ENCODE assay signal across 8 mouse cellular contexts in genomic region chr3:123235495-123235894, GRCm38 (mm10). TPM values are rescaled to one million over a fixed set of nuclear protein-coding genes. Genes with fewer than 3 reads are reported as not detected.
DNase-seq lines count a peak whose midpoint lies in the region; ATAC-seq and TF ChIP-seq lines count a peak whose summit lies in the region.

No protein-coding gene starts in this region.

- peaks cover 3% of the 10 kb centered on the region; the same call in 1 of the 2 replicates for H3K36me3 ChIP-seq in heart, adult 2 months (ENCODE audit: control insufficient read depth, insufficient read depth, low read length)
- no peaks in the 10 kb centered on the region for H3K36me3 ChIP-seq in ES-Bruce4 (ENCODE audit: control insufficient read depth, insufficient read depth, low read length, poor library complexity, severe bottlenecking)
- no peaks in the 10 kb centered on the region for H3K36me3 ChIP-seq in hindbrain, embryonic 10.5 days
- no peaks in the 10 kb centered on the region for H3K36me3 ChIP-seq in midbrain, embryonic 11.5 days (ENCODE audit: control insufficient read depth, insufficient read depth, low read length)

- no peak for TF ChIP-seq CTCF in heart, adult 2 months (IDR thresholded peaks at IDR 0.05)
- TF ChIP-seq CTCF in ES-Bruce4 (IDR thresholded peaks at IDR 0.05; ENCODE audit: low read depth, low read length), result no peak

- peak overlapping the region; percentile 63 for H3K4me3 ChIP-seq in heart, adult 2 months
- peak overlapping the region; percentile 87 for H3K4me3 ChIP-seq in ES-Bruce4 (ENCODE audit: low read depth, low read length)
- H3K4me3 ChIP-seq in hindbrain, embryonic 10.5 days, result peak overlapping the region; percentile 59
- H3K4me3 ChIP-seq in midbrain, embryonic 11.5 days (ENCODE audit: low read depth, low read length), result peak overlapping the region; percentile 40

- H3K4me1 ChIP-seq in heart, adult 2 months (ENCODE audit: control insufficient read depth, insufficient read depth, low read length), result peaks cover 13% of the 10 kb centered on the region
- H3K4me1 ChIP-seq in ES-Bruce4 (ENCODE audit: control insufficient read depth, insufficient read depth, low read length), result no peaks in the 10 kb centered on the region
- peaks cover 20% of the 10 kb centered on the region for H3K4me1 ChIP-seq in hindbrain, embryonic 10.5 days (replicated peaks)
- H3K4me1 ChIP-seq in midbrain, embryonic 11.5 days (ENCODE audit: control insufficient read depth, insufficient read depth, low read length), result peaks cover 4% of the 10 kb centered on the region; the same call in 1 of the 2 replicates

- intact Hi-C loops in heart, adult 2 months (cut with DNase I), result loop anchor here (2.0 kb wide), 1 partner anchor 117 kb away; no protein-coding TSS in a partner anchor

- no peak for TF ChIP-seq EP300 in heart, adult 2 months (IDR thresholded peaks at IDR 0.05; ENCODE audit: insufficient read depth, low read depth, low read length)
- TF ChIP-seq EP300 in ES-Bruce4 (IDR thresholded peaks at IDR 0.05; ENCODE audit: insufficient read depth, low read depth, low read length), result no peak

- no peak for ATAC-seq in midbrain, embryonic 11.5 days (ENCODE audit: low FRiP score)

- no peak for TF ChIP-seq POLR2A in heart, adult 2 months (IDR thresholded peaks at IDR 0.05; ENCODE audit: insufficient read depth, low read depth, low read length)
- no peak for TF ChIP-seq POLR2A in ES-Bruce4 (IDR thresholded peaks at IDR 0.05; ENCODE audit: insufficient read depth, low read length)

- peak overlapping the region; percentile 78 for H3K4me2 ChIP-seq in midbrain, embryonic 11.5 days

- H3K9ac ChIP-seq in heart, adult 2 months (ENCODE audit: low read depth, low read length), result peak overlapping the region; percentile 90
- peak overlapping the region; percentile 53; the same call in 1 of the 2 replicates for H3K9ac ChIP-seq in ES-Bruce4 (ENCODE audit: low read depth, poor library complexity, severe bottlenecking)
- H3K9ac ChIP-seq in midbrain, embryonic 11.5 days (ENCODE audit: low read length), result peak overlapping the region; percentile 61

- no peak for DNase-seq in heart, adult 2 months
- DNase-seq in heart, adult 18-20 months, result no peak
- DNase-seq in hindbrain, embryonic 10.5 days (ENCODE audit: low spot score), result no peak
- DNase-seq in midbrain, embryonic 11.5 days (ENCODE audit: low spot score, missing footprints), result peak; percentile 84
- DNase-seq in right cerebral cortex, postnatal 4 days, result no peak
- no peak for DNase-seq in layer of hippocampus, postnatal 10 days (ENCODE audit: low spot score in 2 of 2)
- DNase-seq in c-Kit-positive CD71-positive TER-119-positive erythroid progenitor cells, embryonic 14.5 days (ENCODE audit: low spot score), result no peak

- peak overlapping the region; percentile 89 for H3K27ac ChIP-seq in heart, adult 2 months
- no peak overlapping the region for H3K27ac ChIP-seq in ES-Bruce4 (ENCODE audit: insufficient read depth, low read length)
- H3K27ac ChIP-seq in hindbrain, embryonic 10.5 days, result no peak overlapping the region
- H3K27ac ChIP-seq in midbrain, embryonic 11.5 days (ENCODE audit: low read depth, low read length), result no peak overlapping the region

- no peaks in the 10 kb centered on the region for H3K79me2 ChIP-seq in heart, adult 2 months (replicated peaks; ENCODE audit: control insufficient read depth, insufficient read depth, low read length)

- H3K27me3 ChIP-seq in heart, adult 2 months (ENCODE audit: control insufficient read depth, insufficient read depth, low read length), result no peaks in the 10 kb centered on the region
- H3K27me3 ChIP-seq in ES-Bruce4 (ENCODE audit: control insufficient read depth, insufficient read depth, low read length, poor library complexity, severe bottlenecking), result no peaks in the 10 kb centered on the region
- H3K27me3 ChIP-seq in hindbrain, embryonic 10.5 days (ENCODE audit: insufficient read depth, poor library complexity, severe bottlenecking), result peaks cover 24% of the 10 kb centered on the region
- H3K27me3 ChIP-seq in midbrain, embryonic 11.5 days (ENCODE audit: control insufficient read depth, insufficient read depth, low read length), result peaks cover 3% of the 10 kb centered on the region

- no peaks in the 10 kb centered on the region for H3K9me3 ChIP-seq in ES-Bruce4 (replicated peaks; ENCODE audit: control insufficient read depth, insufficient read depth, low read length, poor library complexity, severe bottlenecking)
- peaks cover 5% of the 10 kb centered on the region; the same call in 1 of the 2 replicates for H3K9me3 ChIP-seq in hindbrain, embryonic 10.5 days
- H3K9me3 ChIP-seq in midbrain, embryonic 11.5 days (ENCODE audit: control insufficient read depth, low read length), result no peaks in the 10 kb centered on the region

- whole genome bisulfite sequencing in heart, adult 2 months, result 39% methylated on average over 7 of the region's 7 CpGs
- WGBS in hindbrain, embryonic 10.5 days, result 18% methylated on average over 7 of the region's 7 CpGs
- 20% methylated on average over 7 of the region's 7 CpGs for WGBS in midbrain, embryonic 11.5 days

RNA-seq across cellular contexts. Expression of gene Synpo2, which starts 0.5 kb away (rescaled TPM):
- total RNA-seq in heart, adult 2 months (2021), result 10 to 100 TPM; 85.8 to 97.5 TPM
- polyA plus RNA-seq in heart, adult 2 months (2012; rRNA removed), result 19.3 and 27.6 TPM in 2 replicates
- total RNA-seq in heart, adult 18-20 months (2021), result 10 to 100 TPM; 73.4 to 88.1 TPM
- polyA plus RNA-seq in ES-Bruce4 (2011; ENCODE audit: insufficient read depth, insufficient read length, low read depth, missing spikeins), result 1.8 and 2.9 TPM in 2 replicates
- polyA plus RNA-seq in hindbrain, embryonic 10.5 days (2016; fragmentation: Nextera tagmentation; extraction: Ambion mirVana), result 2.8 and 3.4 TPM in 2 replicates
- 4.8 and 5.2 TPM in 2 replicates for polyA plus RNA-seq in midbrain, embryonic 11.5 days (2014; fragmentation: Nextera tagmentation; extraction: Ambion mirVana)
- total RNA-seq in layer of hippocampus, postnatal 10 days (2021), result 1 to 10 TPM; 2.8 to 4.2 TPM

RNA-seq across cellular contexts. Expression of gene Sec24d, which starts 31.8 kb away (rescaled TPM):
- total RNA-seq in heart, adult 2 months (2021), result 10 to 100 TPM; 32.9 to 35.9 TPM
- 32.9 and 39.6 TPM in 2 replicates for polyA plus RNA-seq in heart, adult 2 months (2012; rRNA removed)
- total RNA-seq in heart, adult 18-20 months (2021), result 10 to 100 TPM; 26.5 to 34.2 TPM
- polyA plus RNA-seq in ES-Bruce4 (2011; ENCODE audit: insufficient read depth, insufficient read length, low read depth, missing spikeins), result 26.6 and 31.4 TPM in 2 replicates
- polyA plus RNA-seq in hindbrain, embryonic 10.5 days (2016; fragmentation: Nextera tagmentation; extraction: Ambion mirVana), result 20.1 and 20.2 TPM in 2 replicates
- polyA plus RNA-seq in midbrain, embryonic 11.5 days (2014; fragmentation: Nextera tagmentation; extraction: Ambion mirVana), result 21.5 and 25.7 TPM in 2 replicates
- 10 to 100 TPM; 25.2 to 29.3 TPM for total RNA-seq in layer of hippocampus, postnatal 10 days (2021)
